Mouse (Mus musculus): ENCODE measurements around the gene Ptges3l. TPM values are rescaled to one million over a fixed set of nuclear protein-coding genes. Genes with fewer than 3 reads are reported as not detected.

Gene Ptges3l
- polyA plus RNA-seq, 1 experiment from 2014 or later, result 3.1 TPM

GRCm38 (mm10) chr11:101465869-101466551 is 40.9 kb upstream of the Ptges3l start, which contains the start of gene Vat1:
Vat1 (minus strand) TSS chr11:101466230.
- H3K4me1 ChIP-seq, result peaks cover 67% of the 10 kb centered on the region
- peak within 1 kb of the TSS; percentile 81 for H3K9ac ChIP-seq (replicated peaks)
- no peaks in the 10 kb centered on the region for H3K9me3 ChIP-seq
- H3K4me3 ChIP-seq, result peak within 1 kb of the TSS; percentile 78
- 2% methylated on average over 51 of the region's 60 CpGs for WGBS
- peaks cover 19% of the 10 kb centered on the region for H3K36me3 ChIP-seq
- H3K4me2 ChIP-seq (replicated peaks), result peak within 1 kb of the TSS; percentile 79
- ATAC-seq (ENCODE audit: low FRiP score, low read depth), result peak; percentile 61
- H3K27ac ChIP-seq (replicated peaks), result peak within 1 kb of the TSS; percentile 87
- H3K27me3 ChIP-seq, result peaks cover 3% of the 10 kb centered on the region; the same call in 1 of the 2 replicates

- peak overlapping the region; percentile 79 for H3K4me2 ChIP-seq (replicated peaks)
- H3K27me3 ChIP-seq, result peaks cover 3% of the 10 kb centered on the region; the same call in 1 of the 2 replicates
- no peaks in the 10 kb centered on the region for H3K9me3 ChIP-seq
- peak; percentile 24 for ATAC-seq (ENCODE audit: low FRiP score, low read depth)
- peaks cover 21% of the 10 kb centered on the region for H3K36me3 ChIP-seq
- peak overlapping the region; percentile 87 for H3K27ac ChIP-seq (replicated peaks)
- peaks cover 60% of the 10 kb centered on the region for H3K4me1 ChIP-seq
- H3K4me3 ChIP-seq, result peak overlapping the region; percentile 75
- H3K9ac ChIP-seq (replicated peaks), result peak overlapping the region; percentile 81
- under 1% methylated on average over 51 of the region's 51 CpGs for whole genome bisulfite sequencing
Observed at GRCm38 (mm10) chr11:101465101-101465868, 40.2 kb upstream of the Ptges3l start.

GRCm38 (mm10) chr11:101464211-101465100 is 39.3 kb upstream of the Ptges3l start, which contains the start of gene Rnd2:
Rnd2 (plus strand) TSS chr11:101464999.
- Histone ChIP-seq H3K36me3 (peaks cover 29% of the 10 kb centered on the region), H3K9ac (replicated peaks) (peak within 1 kb of the TSS; percentile 81), H3K27ac (replicated peaks) (peak within 1 kb of the TSS; percentile 87), H3K4me2 (replicated peaks) (peak within 1 kb of the TSS; percentile 79), H3K4me1 (peaks cover 54% of the 10 kb centered on the region), H3K27me3 (peaks cover 3% of the 10 kb centered on the region; the same call in 1 of the 2 replicates), H3K9me3 (no peaks in the 10 kb centered on the region), H3K4me3 (peak within 1 kb of the TSS; percentile 75)
- 13% methylated on average over 12 of the region's 12 CpGs for WGBS
- no peak for ATAC-seq (ENCODE audit: low FRiP score, low read depth)

- Histone ChIP-seq H3K4me3 (peak overlapping the region; percentile 75), H3K27ac (replicated peaks) (peak overlapping the region; percentile 87), H3K9ac (replicated peaks) (peak overlapping the region; percentile 37; the same call in 1 of the 2 replicates), H3K9me3 (no peaks in the 10 kb centered on the region), H3K4me2 (replicated peaks) (peak overlapping the region; percentile 79), H3K36me3 (peaks cover 45% of the 10 kb centered on the region), H3K4me1 (peaks cover 48% of the 10 kb centered on the region), H3K27me3 (peaks cover 3% of the 10 kb centered on the region; the same call in 1 of the 2 replicates)
- ATAC-seq (ENCODE audit: low FRiP score, low read depth), result peak; percentile 64; the same call in 1 of the 2 replicates
- 32% methylated on average over 13 of the region's 13 CpGs for WGBS
Observed at GRCm38 (mm10) chr11:101462583-101463440, 37.7 kb upstream of the Ptges3l start.

GRCm38 (mm10) chr11:101462141-101462540 is 37.0 kb upstream of the Ptges3l start:
- ATAC-seq (ENCODE audit: low FRiP score, low read depth), result no peak; the same call in 1 of the 2 replicates
- H3K27ac ChIP-seq (replicated peaks), result peak overlapping the region; percentile 87
- peak overlapping the region; percentile 79 for H3K4me2 ChIP-seq (replicated peaks)
- peaks cover 3% of the 10 kb centered on the region; the same call in 1 of the 2 replicates for H3K27me3 ChIP-seq
- H3K9ac ChIP-seq (replicated peaks), result no peak overlapping the region
- H3K36me3 ChIP-seq, result peaks cover 49% of the 10 kb centered on the region
- 72% methylated on average over 14 of the region's 14 CpGs for WGBS
- peaks cover 45% of the 10 kb centered on the region for H3K4me1 ChIP-seq
- 0 out of 2 replicates have a peak overlapping the region, but pooled peaks have one; percentile 7 for H3K4me3 ChIP-seq
- H3K9me3 ChIP-seq, result no peaks in the 10 kb centered on the region

- Histone ChIP-seq H3K36me3 (peaks cover 49% of the 10 kb centered on the region), H3K4me3 (no peak overlapping the region), H3K9me3 (no peaks in the 10 kb centered on the region), H3K27me3 (no peaks in the 10 kb centered on the region), H3K4me2 (replicated peaks) (no peak overlapping the region), H3K27ac (replicated peaks) (no peak overlapping the region), H3K9ac (replicated peaks) (no peak overlapping the region), H3K4me1 (peaks cover 36% of the 10 kb centered on the region)
- WGBS, result 88% methylated on average over 15 of the region's 15 CpGs
- no peak for ATAC-seq (ENCODE audit: low FRiP score, low read depth)
Observed at GRCm38 (mm10) chr11:101460321-101460720, 35.2 kb upstream of the Ptges3l start.

GRCm38 (mm10) chr11:101459716-101460115 is 34.6 kb upstream of the Ptges3l start:
- WGBS, result 50% methylated on average over 6 of the region's 6 CpGs
- Histone ChIP-seq H3K4me2 (replicated peaks) (no peak overlapping the region), H3K4me3 (no peak overlapping the region), H3K36me3 (peaks cover 49% of the 10 kb centered on the region), H3K4me1 (peaks cover 36% of the 10 kb centered on the region), H3K27me3 (no peaks in the 10 kb centered on the region), H3K27ac (replicated peaks) (no peak overlapping the region), H3K9ac (replicated peaks) (no peak overlapping the region; the same call in 1 of the 2 replicates), H3K9me3 (no peaks in the 10 kb centered on the region)
- no peak for ATAC-seq (ENCODE audit: low FRiP score, low read depth)

GRCm38 (mm10) chr11:101458217-101458616 is 33.1 kb upstream of the Ptges3l start:
- H3K4me2 ChIP-seq (replicated peaks), result no peak overlapping the region
- 85% methylated on average over 12 of the region's 12 CpGs for WGBS
- peaks cover 49% of the 10 kb centered on the region for H3K36me3 ChIP-seq
- no peaks in the 10 kb centered on the region for H3K27me3 ChIP-seq
- no peak overlapping the region for H3K4me3 ChIP-seq
- H3K4me1 ChIP-seq, result peaks cover 25% of the 10 kb centered on the region
- ATAC-seq (ENCODE audit: low FRiP score, low read depth), result no peak
- H3K9ac ChIP-seq (replicated peaks), result no peak overlapping the region
- no peaks in the 10 kb centered on the region for H3K9me3 ChIP-seq
- H3K27ac ChIP-seq (replicated peaks), result peak overlapping the region; percentile 25; the same call in 1 of the 2 replicates

- no peaks in the 10 kb centered on the region for H3K9me3 ChIP-seq
- no peak overlapping the region for H3K4me2 ChIP-seq (replicated peaks)
- H3K9ac ChIP-seq (replicated peaks), result no peak overlapping the region
- H3K27ac ChIP-seq (replicated peaks), result no peak overlapping the region
- H3K27me3 ChIP-seq, result no peaks in the 10 kb centered on the region
- H3K36me3 ChIP-seq, result peaks cover 49% of the 10 kb centered on the region
- 93% methylated on average over 9 of the region's 9 CpGs for WGBS
- H3K4me3 ChIP-seq, result no peak overlapping the region
- no peak for ATAC-seq (ENCODE audit: low FRiP score, low read depth)
- peaks cover 20% of the 10 kb centered on the region for H3K4me1 ChIP-seq
Observed at GRCm38 (mm10) chr11:101457631-101458030, 32.5 kb upstream of the Ptges3l start.

GRCm38 (mm10) chr11:101455627-101456026 is 30.5 kb upstream of the Ptges3l start:
- no peak overlapping the region for H3K27ac ChIP-seq (replicated peaks)
- no peak for ATAC-seq (ENCODE audit: low FRiP score, low read depth)
- no peak overlapping the region for H3K9ac ChIP-seq (replicated peaks)
- peaks cover 32% of the 10 kb centered on the region for H3K36me3 ChIP-seq
- H3K27me3 ChIP-seq, result no peaks in the 10 kb centered on the region
- WGBS, result 89% methylated on average over 7 of the region's 7 CpGs
- no peak overlapping the region for H3K4me2 ChIP-seq (replicated peaks)
- no peak overlapping the region for H3K4me3 ChIP-seq
- H3K4me1 ChIP-seq, result peaks cover 10% of the 10 kb centered on the region
- H3K9me3 ChIP-seq, result no peaks in the 10 kb centered on the region

Data from midbrain, embryonic 12.5 days (tissue).